14 mouse cellular contexts compared by ENCODE assay signal in genomic region chr5:23566382-23566781, GRCm38 (mm10).
"Had no signal": no experiment of that assay in that cellular context is flagged by ENCODE, and none has a peak within 500 bp of the region (broad histone marks: within the 10 kb centered on the region; RNA-seq: fewer than 3 reads in every experiment).

No protein-coding gene starts in this region.

- H3K4me2 ChIP-seq: limb, embryonic 12.5 days; liver, embryonic 13.5 days; lung, embryonic 15.5 days; neural tube, embryonic 13.5 days had no signal

- DNase-seq: kidney, adult 11 months; kidney, adult 9 months; kidney, postnatal 4 days; liver, embryonic 13.5 days; midbrain, embryonic 14.5 days; right cerebral cortex, adult 18-20 months; right cerebral cortex, postnatal 25 days; thymus, postnatal 36 days had no signal

- H3K27ac ChIP-seq: kidney, postnatal 0 days; layer of hippocampus, adult 2 months; limb, embryonic 12.5 days; liver, embryonic 13.5 days; lung, embryonic 15.5 days; midbrain, embryonic 10.5 days; neural tube, embryonic 13.5 days had no signal

- H3K27me3 ChIP-seq: limb, embryonic 12.5 days; liver, embryonic 13.5 days; lung, embryonic 15.5 days; neural tube, embryonic 13.5 days had no signal

- H3K4me3 ChIP-seq: layer of hippocampus, adult 2 months; limb, embryonic 12.5 days; liver, embryonic 13.5 days; lung, embryonic 15.5 days; midbrain, embryonic 10.5 days; neural tube, embryonic 13.5 days had no signal

- H3K9ac ChIP-seq: limb, embryonic 12.5 days; liver, embryonic 13.5 days; lung, embryonic 15.5 days; neural tube, embryonic 13.5 days had no signal

- H3K9me3 ChIP-seq: limb, embryonic 12.5 days; liver, embryonic 13.5 days; lung, embryonic 15.5 days; midbrain, embryonic 10.5 days; neural tube, embryonic 13.5 days had no signal

- H3K4me1 ChIP-seq: limb, embryonic 12.5 days; liver, embryonic 13.5 days; midbrain, embryonic 10.5 days; neural tube, embryonic 13.5 days had no signal

- H3K36me3 ChIP-seq: liver, embryonic 13.5 days had no signal
